Mouse (Mus musculus): ENCODE data around the gene Txndc5. TPM values are rescaled to one million over a fixed set of nuclear protein-coding genes. Genes with fewer than 3 reads are reported as not detected.

Txndc5 gene
- polyA plus RNA-seq, 3 experiments from 2014 or later, result 13.8 to 48.2 (median 18.8) TPM

DNA sequence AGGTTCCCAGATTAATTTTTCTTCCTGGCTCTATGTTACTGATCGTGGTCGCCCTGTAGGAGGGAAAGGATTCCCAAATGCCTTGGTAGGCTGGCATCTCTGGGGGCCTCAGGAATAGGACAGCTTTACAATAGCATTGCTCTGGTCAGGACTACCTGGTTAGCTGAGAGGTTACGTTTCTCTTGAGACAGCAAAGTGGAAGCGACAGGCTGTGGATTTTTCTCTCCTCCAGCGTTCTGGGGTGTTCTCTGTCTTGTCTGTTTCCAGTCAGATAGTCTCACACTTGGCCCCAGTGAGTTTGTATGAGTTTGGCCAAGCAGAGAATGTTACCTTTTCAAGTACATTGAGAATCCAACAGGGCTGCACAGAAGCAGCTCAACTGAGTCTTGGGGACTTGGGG, 77.2 kb downstream of the Txndc5 start:
- no peak for ATAC-seq

Other genes starting within 250 kb of the Txndc5 start
- gene Bmp6, start 183.7 kb downstream of the Txndc5 start, polyA plus RNA-seq (2017; shearing (Covaris generic)), result not detected
- 1 to 10 TPM; 5.2 to 5.7 (median 5.7) TPM for gene Bloc1s5, start 106.3 kb upstream of the Txndc5 start, polyA plus RNA-seq (2017; shearing (Covaris generic))
- 10 to 100 TPM; 42.6 to 49.3 (median 45.5) TPM for gene Eef1e1, start 130.2 kb upstream of the Txndc5 start, polyA plus RNA-seq (2017; shearing (Covaris generic))

Measured in inflammation-experienced regulatory T-cells, adult 6 months (primary cell).